Mouse (Mus musculus): ENCODE results near the gene Slc25a1. TPM values are rescaled to one million over a fixed set of nuclear protein-coding genes. Genes with fewer than 3 reads are reported as not detected.

Slc25a1 gene
- polyA plus RNA-seq, 1 experiment from 2014 or later, result 138 TPM

- no peak within 1 kb of the TSS for H3K27ac ChIP-seq (ENCODE audit: low read depth, low read length)
- H3K27me3 ChIP-seq (replicated peaks; ENCODE audit: control insufficient read depth, insufficient read depth, low read length), result peaks cover 55% of the 10 kb centered on the region
- H3K9me3 ChIP-seq (ENCODE audit: control insufficient read depth, low read length), result no peaks in the 10 kb centered on the region
- ATAC-seq (replicated peaks; ENCODE audit: low FRiP score) (no peak; the same call in 1 of the 2 replicates), DNase-seq (ENCODE audit: low spot score) (no peak)
- H3K4me2 ChIP-seq, result peak within 1 kb of the TSS; percentile 74
- H3K36me3 ChIP-seq (ENCODE audit: control insufficient read depth, insufficient read depth, low read length), result no peaks in the 10 kb centered on the region
- peak within 1 kb of the TSS; percentile 13 for H3K9ac ChIP-seq (ENCODE audit: low read depth, low read length)
- peak within 1 kb of the TSS; percentile 52 for H3K4me3 ChIP-seq (ENCODE audit: low read depth, low read length)
- 1% methylated on average over 106 of the region's 106 CpGs for WGBS
- peaks cover 17% of the 10 kb centered on the region for H3K4me1 ChIP-seq (replicated peaks; ENCODE audit: control insufficient read depth, insufficient read depth, low read length)
These were observed 13.4 kb downstream of the Slc25a1 start, which contains the start of gene Gsc2 for GRCm38 (mm10) chr16:17914307-17915249. Gsc2 (minus strand) TSS chr16:17915059.

- peak within 1 kb of the TSS; percentile 73 for H3K4me2 ChIP-seq
- 0% methylated on average over 35 of the region's 35 CpGs for WGBS
- DNase-seq (ENCODE audit: low spot score) (peak; percentile 86), ATAC-seq (replicated peaks; ENCODE audit: low FRiP score) (peak; percentile 91)
- H3K36me3 ChIP-seq (ENCODE audit: control insufficient read depth, insufficient read depth, low read length), result peaks cover 14% of the 10 kb centered on the region
- peaks cover 40% of the 10 kb centered on the region for H3K27me3 ChIP-seq (replicated peaks; ENCODE audit: control insufficient read depth, insufficient read depth, low read length)
- H3K27ac ChIP-seq (ENCODE audit: low read depth, low read length), result no peak within 1 kb of the TSS
- peak within 1 kb of the TSS; percentile 73 for H3K9ac ChIP-seq (ENCODE audit: low read depth, low read length)
- peak within 1 kb of the TSS; percentile 70 for H3K4me3 ChIP-seq (ENCODE audit: low read depth, low read length)
- H3K9me3 ChIP-seq (ENCODE audit: control insufficient read depth, low read length), result no peaks in the 10 kb centered on the region
- peaks cover 17% of the 10 kb centered on the region for H3K4me1 ChIP-seq (replicated peaks; ENCODE audit: control insufficient read depth, insufficient read depth, low read length)
These were observed 16.9 kb downstream of the Slc25a1 start, which contains the start of gene Ess2 for GRCm38 (mm10) chr16:17911052-17911595. Ess2 (minus strand) TSS chr16:17911348.

- Histone ChIP-seq H3K4me3 (ENCODE audit: low read depth, low read length) (no peak within 1 kb of the TSS), H3K9me3 (ENCODE audit: control insufficient read depth, low read length) (no peaks in the 10 kb centered on the region), H3K36me3 (ENCODE audit: control insufficient read depth, insufficient read depth, low read length) (peaks cover 17% of the 10 kb centered on the region), H3K4me2 (no peak within 1 kb of the TSS), H3K4me1 (replicated peaks; ENCODE audit: control insufficient read depth, insufficient read depth, low read length) (no peaks in the 10 kb centered on the region), H3K9ac (ENCODE audit: low read depth, low read length) (no peak within 1 kb of the TSS), H3K27ac (ENCODE audit: low read depth, low read length) (no peak within 1 kb of the TSS), H3K27me3 (replicated peaks; ENCODE audit: control insufficient read depth, insufficient read depth, low read length) (no peaks in the 10 kb centered on the region)
- DNase-seq (ENCODE audit: low spot score) (no peak), ATAC-seq (replicated peaks; ENCODE audit: low FRiP score) (no peak)
- WGBS, result 89% methylated on average over 14 of the region's 14 CpGs
These were observed 29.6 kb downstream of the Slc25a1 start, which contains the start of the genes Dgcr2 and Tssk2 for GRCm38 (mm10) chr16:17898462-17898861. Dgcr2 (minus strand) TSS chr16:17898562. Tssk2 (plus strand) TSS chr16:17898637.

DNA sequence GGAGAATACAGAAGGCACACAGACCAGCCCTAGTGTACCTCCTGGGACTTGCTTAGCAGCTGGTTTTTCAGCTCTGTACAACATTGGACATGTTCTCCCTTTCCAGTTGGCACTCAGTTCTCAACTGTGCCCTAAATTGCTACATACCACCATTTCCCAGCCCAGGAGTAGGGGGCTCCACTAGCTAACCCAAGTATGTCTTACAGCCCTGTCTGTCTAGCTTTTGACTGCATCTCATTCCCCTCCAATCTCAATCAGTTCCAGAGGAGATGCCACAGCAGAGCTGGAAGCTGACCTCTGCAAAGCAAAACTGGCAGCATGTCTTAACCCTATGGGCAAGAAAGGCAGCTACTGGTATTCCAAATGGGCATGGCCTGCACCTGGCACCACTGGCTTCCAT is 31.9 kb downstream of the Slc25a1 start:
- Histone ChIP-seq H3K4me2 (no peak overlapping the region), H3K9ac (ENCODE audit: low read depth, low read length) (no peak overlapping the region), H3K9me3 (ENCODE audit: control insufficient read depth, low read length) (no peaks in the 10 kb centered on the region), H3K27ac (ENCODE audit: low read depth, low read length) (no peak overlapping the region), H3K4me3 (ENCODE audit: low read depth, low read length) (no peak overlapping the region), H3K4me1 (replicated peaks; ENCODE audit: control insufficient read depth, insufficient read depth, low read length) (0 out of 2 replicates have a peak, but pooled peaks cover 3% of the 10 kb centered on the region), H3K36me3 (ENCODE audit: control insufficient read depth, insufficient read depth, low read length) (peaks cover 2% of the 10 kb centered on the region), H3K27me3 (replicated peaks; ENCODE audit: control insufficient read depth, insufficient read depth, low read length) (no peaks in the 10 kb centered on the region)
- DNase-seq (ENCODE audit: low spot score), result no peak
- no peak for ATAC-seq (replicated peaks; ENCODE audit: low FRiP score)

DNA sequence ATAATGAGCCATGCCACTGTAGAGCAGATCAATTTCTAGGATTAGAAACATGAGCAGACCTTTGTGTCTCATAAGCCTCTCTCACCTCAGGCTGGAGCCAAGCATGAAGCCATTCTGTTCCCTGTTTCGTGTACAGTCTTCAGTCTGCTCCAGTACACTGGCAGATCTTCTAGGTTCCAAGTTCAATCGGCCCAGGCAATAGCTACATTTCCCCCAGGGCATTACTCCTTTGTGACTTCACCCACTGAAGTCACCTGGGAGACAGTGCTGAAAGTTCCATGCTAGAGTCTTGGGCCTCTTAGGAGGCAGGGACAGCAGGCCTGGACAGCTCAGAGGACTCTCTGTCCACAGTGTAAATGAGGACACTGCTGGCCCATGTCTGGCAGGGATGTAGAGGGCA is 34.1 kb downstream of the Slc25a1 start, which contains the start of gene Tssk1:
TSS of gene Tssk1 (plus strand) at position 301 of the 400 bp plus-strand sequence.
- WGBS, result 82% methylated on average over 2 of the region's 2 CpGs
- ATAC-seq (replicated peaks; ENCODE audit: low FRiP score), result no peak
- Histone ChIP-seq H3K9ac (ENCODE audit: low read depth, low read length) (no peak within 1 kb of the TSS), H3K27me3 (replicated peaks; ENCODE audit: control insufficient read depth, insufficient read depth, low read length) (no peaks in the 10 kb centered on the region), H3K9me3 (ENCODE audit: control insufficient read depth, low read length) (no peaks in the 10 kb centered on the region), H3K4me3 (ENCODE audit: low read depth, low read length) (no peak within 1 kb of the TSS), H3K4me2 (no peak within 1 kb of the TSS), H3K36me3 (ENCODE audit: control insufficient read depth, insufficient read depth, low read length) (no peaks in the 10 kb centered on the region), H3K4me1 (replicated peaks; ENCODE audit: control insufficient read depth, insufficient read depth, low read length) (peaks cover 13% of the 10 kb centered on the region), H3K27ac (ENCODE audit: low read depth, low read length) (no peak within 1 kb of the TSS)
- no peak for DNase-seq (ENCODE audit: low spot score)

DNA sequence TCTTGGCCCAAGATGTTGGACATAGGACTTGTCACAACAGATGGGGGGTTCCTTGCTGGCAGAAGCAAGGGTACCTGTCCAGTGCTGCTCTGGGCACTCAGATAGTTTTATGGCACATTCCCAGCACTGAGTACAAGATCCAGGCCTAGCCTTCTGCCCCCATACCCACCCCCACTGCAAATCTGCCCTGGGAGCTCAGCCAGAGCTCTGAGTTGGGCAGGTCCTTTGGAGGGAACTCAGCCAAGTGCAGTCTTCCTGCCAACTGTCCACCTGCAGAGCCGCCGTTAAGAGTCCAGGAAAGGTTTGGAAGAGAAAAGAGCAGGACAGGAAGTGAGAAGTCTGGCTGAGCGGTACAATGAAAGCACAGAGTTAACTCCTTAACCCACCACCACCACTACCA is 35.4 kb downstream of the Slc25a1 start:
- Histone ChIP-seq H3K4me2 (no peak overlapping the region), H3K9ac (ENCODE audit: low read depth, low read length) (no peak overlapping the region), H3K4me3 (ENCODE audit: low read depth, low read length) (no peak overlapping the region), H3K36me3 (ENCODE audit: control insufficient read depth, insufficient read depth, low read length) (no peaks in the 10 kb centered on the region), H3K9me3 (ENCODE audit: control insufficient read depth, low read length) (no peaks in the 10 kb centered on the region), H3K27me3 (replicated peaks; ENCODE audit: control insufficient read depth, insufficient read depth, low read length) (no peaks in the 10 kb centered on the region), H3K27ac (ENCODE audit: low read depth, low read length) (no peak overlapping the region), H3K4me1 (replicated peaks; ENCODE audit: control insufficient read depth, insufficient read depth, low read length) (peaks cover 13% of the 10 kb centered on the region)
- WGBS, result 69% methylated on average over 3 of the region's 3 CpGs
- no peak for DNase-seq (ENCODE audit: low spot score)
- ATAC-seq (replicated peaks; ENCODE audit: low FRiP score), result no peak

- no peaks in the 10 kb centered on the region for H3K9me3 ChIP-seq (ENCODE audit: control insufficient read depth, low read length)
- H3K27ac ChIP-seq (ENCODE audit: low read depth, low read length), result peak within 1 kb of the TSS; percentile 93
- ATAC-seq (replicated peaks; ENCODE audit: low FRiP score) (peak; percentile 98), DNase-seq (ENCODE audit: low spot score) (peak; percentile 99)
- H3K27me3 ChIP-seq (replicated peaks; ENCODE audit: control insufficient read depth, insufficient read depth, low read length), result no peaks in the 10 kb centered on the region
- H3K36me3 ChIP-seq (ENCODE audit: control insufficient read depth, insufficient read depth, low read length), result no peaks in the 10 kb centered on the region
- H3K4me2 ChIP-seq, result peak within 1 kb of the TSS; percentile 80
- H3K9ac ChIP-seq (ENCODE audit: low read depth, low read length), result peak within 1 kb of the TSS; percentile 98
- under 1% methylated on average over 36 of the region's 38 CpGs for WGBS
- H3K4me3 ChIP-seq (ENCODE audit: low read depth, low read length), result peak within 1 kb of the TSS; percentile 99
- peaks cover 13% of the 10 kb centered on the region for H3K4me1 ChIP-seq (replicated peaks; ENCODE audit: control insufficient read depth, insufficient read depth, low read length)
These were observed 36.5 kb downstream of the Slc25a1 start, which contains the start of gene Gm20518 for GRCm38 (mm10) chr16:17891567-17891959. Gm20518 (minus strand) TSS chr16:17891671.

GRCm38 (mm10) chr16:17890917-17891566 is 37.0 kb downstream of the Slc25a1 start:
- Histone ChIP-seq H3K4me2 (peak overlapping the region; percentile 80), H3K36me3 (ENCODE audit: control insufficient read depth, insufficient read depth, low read length) (no peaks in the 10 kb centered on the region), H3K9ac (ENCODE audit: low read depth, low read length) (peak overlapping the region; percentile 98), H3K4me1 (replicated peaks; ENCODE audit: control insufficient read depth, insufficient read depth, low read length) (peaks cover 13% of the 10 kb centered on the region), H3K9me3 (ENCODE audit: control insufficient read depth, low read length) (no peaks in the 10 kb centered on the region), H3K4me3 (ENCODE audit: low read depth, low read length) (peak overlapping the region; percentile 99), H3K27ac (ENCODE audit: low read depth, low read length) (peak overlapping the region; percentile 93), H3K27me3 (replicated peaks; ENCODE audit: control insufficient read depth, insufficient read depth, low read length) (no peaks in the 10 kb centered on the region)
- peak; percentile 66 for ATAC-seq (replicated peaks; ENCODE audit: low FRiP score)
- peak; percentile 58 for DNase-seq (ENCODE audit: low spot score)
- WGBS, result under 1% methylated on average over 43 of the region's 44 CpGs

Data from liver, embryonic 11.5 days (tissue).